Mouse (Mus musculus): ENCODE data around the gene Strc. TPM values are rescaled to one million over a fixed set of nuclear protein-coding genes. Genes with fewer than 3 reads are reported as not detected.

The Strc gene
- polyA plus RNA-seq, 2 experiments, result not detected

- Histone ChIP-seq H3K4me1 (replicated peaks; ENCODE audit: control insufficient read depth in 2 of 2, insufficient read depth in 2 of 2, low read length in 1 of 2) (peaks cover 0 to 7% of the 10 kb centered on the region in 2 experiments; a peak in 2 of 4 replicates), H3K27ac (no peak overlapping the region), H3K4me2 (ENCODE audit: low read depth) (no peak overlapping the region), H3K27me3 (ENCODE audit: control insufficient read depth, insufficient read depth, low read length) (peaks cover 19% of the 10 kb centered on the region), H3K9me3 (ENCODE audit: control insufficient read depth, low read length) (no peaks in the 10 kb centered on the region), H3K36me3 (replicated peaks; ENCODE audit: control insufficient read depth, insufficient read depth, low read depth) (no peaks in the 10 kb centered on the region), H3K4me3 (ENCODE audit: insufficient read depth in 1 of 2, low read depth in 2 of 2, low read length in 2 of 2) (no peak overlapping the region), H3K9ac (replicated peaks) (no peak overlapping the region)
- ATAC-seq (ENCODE audit: insufficient read depth) (no peak), DNase-seq (ENCODE audit: low read depth in 3 of 3, low spot score in 3 of 3) (no peak)
- 55% methylated on average over 8 of the region's 8 CpGs for WGBS (ENCODE audit: insufficient replicate concordance)
- TF ChIP-seq CTCF (IDR thresholded peaks at IDR 0.05; ENCODE audit: low read depth), result no peak
- no peak for TF ChIP-seq EP300 (IDR thresholded peaks at IDR 0.05; ENCODE audit: low read depth)
These were observed 33.8 kb downstream of the Strc start for GRCm38 (mm10) chr2:121353156-121353555.

- H3K27ac ChIP-seq, result no peak overlapping the region
- no peak for DNase-seq (ENCODE audit: low read depth in 3 of 3, low spot score in 3 of 3)
- TF ChIP-seq CTCF (IDR thresholded peaks at IDR 0.05; ENCODE audit: low read depth) (0 out of 2 replicates have a peak, but pooled peaks have one; percentile 29), EP300 (IDR thresholded peaks at IDR 0.05; ENCODE audit: low read depth) (no peak)
- no peaks in the 10 kb centered on the region for H3K36me3 ChIP-seq (replicated peaks; ENCODE audit: control insufficient read depth, insufficient read depth, low read depth)
- H3K9ac ChIP-seq (replicated peaks), result no peak overlapping the region
- H3K9me3 ChIP-seq (ENCODE audit: control insufficient read depth, low read length), result no peaks in the 10 kb centered on the region
- no peak overlapping the region for H3K4me3 ChIP-seq (ENCODE audit: insufficient read depth in 1 of 2, low read depth in 2 of 2, low read length in 2 of 2)
- no peak for ATAC-seq (ENCODE audit: insufficient read depth)
- H3K4me2 ChIP-seq (ENCODE audit: low read depth), result no peak overlapping the region
- H3K27me3 ChIP-seq (ENCODE audit: control insufficient read depth, insufficient read depth, low read length), result no peaks in the 10 kb centered on the region
- no peaks in the 10 kb centered on the region for H3K4me1 ChIP-seq (replicated peaks; ENCODE audit: control insufficient read depth in 2 of 2, insufficient read depth in 2 of 2, low read length in 1 of 2)
These were observed 47.9 kb downstream of the Strc start for GRCm38 (mm10) chr2:121339057-121339456.

GRCm38 (mm10) chr2:121329492-121329891, 57.5 kb downstream of the Strc start:
- Histone ChIP-seq H3K9ac (replicated peaks) (no peak overlapping the region), H3K27me3 (ENCODE audit: control insufficient read depth, insufficient read depth, low read length) (no peaks in the 10 kb centered on the region), H3K9me3 (ENCODE audit: control insufficient read depth, low read length) (no peaks in the 10 kb centered on the region), H3K4me1 (replicated peaks; ENCODE audit: control insufficient read depth in 2 of 2, insufficient read depth in 2 of 2, low read length in 1 of 2) (no peaks in the 10 kb centered on the region), H3K4me2 (ENCODE audit: low read depth) (no peak overlapping the region), H3K4me3 (ENCODE audit: insufficient read depth in 1 of 2, low read depth in 2 of 2, low read length in 2 of 2) (no peak overlapping the region), H3K36me3 (replicated peaks; ENCODE audit: control insufficient read depth, insufficient read depth, low read depth) (no peaks in the 10 kb centered on the region), H3K27ac (no peak overlapping the region)
- TF ChIP-seq EP300 (IDR thresholded peaks at IDR 0.05; ENCODE audit: low read depth) (no peak), CTCF (IDR thresholded peaks at IDR 0.05; ENCODE audit: low read depth) (no peak)
- DNase-seq (ENCODE audit: low read depth in 3 of 3, low spot score in 3 of 3) (no peak), ATAC-seq (ENCODE audit: insufficient read depth) (no peak)
- WGBS (ENCODE audit: insufficient replicate concordance), result 76% methylated on average over 2 of the region's 2 CpGs

- no peak for TF ChIP-seq CTCF (IDR thresholded peaks at IDR 0.05; ENCODE audit: low read depth)
- no peak for TF ChIP-seq EP300 (IDR thresholded peaks at IDR 0.05; ENCODE audit: low read depth)
- WGBS (ENCODE audit: insufficient replicate concordance), result 53% methylated on average over 10 of the region's 10 CpGs
- Histone ChIP-seq H3K4me1 (replicated peaks; ENCODE audit: control insufficient read depth in 2 of 2, insufficient read depth in 2 of 2, low read length in 1 of 2) (no peaks in the 10 kb centered on the region), H3K27me3 (ENCODE audit: control insufficient read depth, insufficient read depth, low read length) (no peaks in the 10 kb centered on the region), H3K4me3 (ENCODE audit: insufficient read depth in 1 of 2, low read depth in 2 of 2, low read length in 2 of 2) (no peak overlapping the region), H3K4me2 (ENCODE audit: low read depth) (no peak overlapping the region), H3K9ac (replicated peaks) (no peak overlapping the region), H3K9me3 (ENCODE audit: control insufficient read depth, low read length) (no peaks in the 10 kb centered on the region), H3K36me3 (replicated peaks; ENCODE audit: control insufficient read depth, insufficient read depth, low read depth) (no peaks in the 10 kb centered on the region), H3K27ac (no peak overlapping the region)
- DNase-seq (ENCODE audit: low read depth in 3 of 3, low spot score in 3 of 3) (no peak), ATAC-seq (ENCODE audit: insufficient read depth) (no peak)
These were observed 63.1 kb downstream of the Strc start for GRCm38 (mm10) chr2:121323693-121324470.

- H3K4me2 ChIP-seq (ENCODE audit: low read depth), result no peak overlapping the region
- WGBS (ENCODE audit: insufficient replicate concordance), result 72% methylated on average over 10 of the region's 10 CpGs
- no peaks in the 10 kb centered on the region for H3K9me3 ChIP-seq (ENCODE audit: control insufficient read depth, low read length)
- ATAC-seq (ENCODE audit: insufficient read depth) (no peak), DNase-seq (ENCODE audit: low read depth in 3 of 3, low spot score in 3 of 3) (no peak)
- no peak overlapping the region for H3K9ac ChIP-seq (replicated peaks)
- no peaks in the 10 kb centered on the region for H3K36me3 ChIP-seq (replicated peaks; ENCODE audit: control insufficient read depth, insufficient read depth, low read depth)
- TF ChIP-seq EP300 (IDR thresholded peaks at IDR 0.05; ENCODE audit: low read depth), result no peak
- TF ChIP-seq CTCF (IDR thresholded peaks at IDR 0.05; ENCODE audit: low read depth), result no peak
- no peaks in the 10 kb centered on the region for H3K27me3 ChIP-seq (ENCODE audit: control insufficient read depth, insufficient read depth, low read length)
- H3K4me1 ChIP-seq (replicated peaks; ENCODE audit: control insufficient read depth in 2 of 2, insufficient read depth in 2 of 2, low read length in 1 of 2), result no peaks in the 10 kb centered on the region
- H3K4me3 ChIP-seq (ENCODE audit: insufficient read depth in 1 of 2, low read depth in 2 of 2, low read length in 2 of 2), result no peak overlapping the region
- no peak overlapping the region for H3K27ac ChIP-seq
These were observed 63.9 kb downstream of the Strc start for GRCm38 (mm10) chr2:121323041-121323440.

Measured in liver, embryonic 14.5 days (tissue).